Mouse (Mus musculus) layer of hippocampus, postnatal 25 days (tissue): ENCODE data around the gene Zfp217. TPM values are rescaled to one million over a fixed set of nuclear protein-coding genes. Genes with fewer than 3 reads are reported as not detected.

Source experiments
- DNase-seq, 2 experiments: peaks; one replicate each; pipeline ENCODE4 v3.0.0; 2022; ENCODE audit warnings: mixed read lengths in 2 of 2, low spot score in 1 of 2; ENCODE audit errors: extremely low spot score in 1 of 2
- total RNA-seq, 2 experiments: library from RNA; stranded (reverse); gene quantifications; 2 replicates each; pipeline ENCODE4 v1.2.3; 2021

Zfp217 gene
- total RNA-seq, 2 experiments from 2014 or later = 2.6 to 5.4 TPM

DNA sequence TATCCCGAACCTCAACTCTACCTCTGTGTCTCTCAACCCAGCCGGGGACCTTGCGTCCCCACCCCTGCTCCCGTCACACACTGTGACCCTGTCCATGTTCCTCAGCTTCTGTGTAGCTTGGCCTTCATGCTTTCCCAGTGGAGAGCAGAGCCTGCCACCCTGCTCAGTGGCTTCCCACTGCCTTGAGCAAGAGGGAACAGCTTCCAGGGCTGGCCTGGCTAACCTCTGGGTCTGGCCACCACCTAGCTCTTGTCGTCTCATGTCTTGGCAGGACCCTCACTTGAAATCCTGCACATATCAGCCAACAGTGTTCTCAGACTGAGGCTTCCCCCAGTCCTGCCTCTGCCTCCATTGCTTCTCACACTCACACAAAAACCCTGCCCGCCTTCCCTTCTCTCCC lies 12.1 kb downstream of the Zfp217 start:
- DNase-seq = no peak

- DNase-seq = no peak
These were observed 13.7 kb downstream of the Zfp217 start for GRCm38 (mm10) chr2:170134026-170134690.

DNA sequence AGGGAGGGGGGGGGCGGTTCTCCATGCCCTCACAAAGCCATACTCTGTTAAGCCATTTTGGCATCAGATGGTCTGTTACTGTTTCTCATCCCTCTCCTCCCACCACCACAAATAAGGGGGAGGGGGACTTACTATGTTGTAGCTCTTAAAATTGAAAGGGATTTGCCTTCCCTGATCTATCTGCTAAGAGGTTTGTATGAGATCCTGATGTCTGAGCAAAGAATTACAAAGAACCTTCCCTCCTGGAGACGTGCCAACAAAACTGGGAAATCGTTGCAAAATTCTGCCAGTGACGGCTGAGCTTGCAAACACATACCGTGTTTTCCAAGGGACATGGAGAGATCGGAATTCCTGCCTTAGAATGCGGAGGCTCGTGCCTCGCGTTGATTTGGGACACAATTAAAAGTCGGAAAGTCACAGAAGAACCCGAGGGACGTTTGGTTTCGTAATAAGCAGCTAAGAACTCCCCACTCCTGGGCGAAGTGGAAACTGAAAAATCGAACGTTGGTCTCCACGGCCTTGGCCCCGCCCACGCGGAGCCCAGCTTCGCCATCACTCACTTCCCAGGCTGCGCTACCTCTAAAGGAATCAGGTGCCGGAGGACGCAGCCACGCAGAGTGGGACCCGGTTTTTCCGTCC lies 14.7 kb downstream of the Zfp217 start:
- peak; percentile 24 to 47 for DNase-seq

DNA sequence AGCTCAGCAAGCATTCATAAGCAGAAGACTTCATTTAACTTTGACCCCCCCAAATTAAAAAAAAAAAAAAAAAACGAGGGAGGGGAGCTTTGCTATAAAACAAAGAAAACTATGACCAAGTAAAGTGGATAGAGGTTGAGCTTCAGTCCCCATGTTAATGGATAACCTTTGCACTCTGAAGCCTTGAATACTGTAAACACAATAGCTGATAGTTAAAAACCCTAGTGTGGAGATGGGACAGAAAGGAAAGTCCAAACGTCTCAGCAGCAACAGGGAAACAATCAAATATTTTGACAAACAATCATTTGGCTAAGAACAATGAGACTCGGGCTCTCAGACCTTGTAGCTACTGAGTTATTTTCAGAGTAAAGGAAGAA lies 15.2 kb downstream of the Zfp217 start:
- no peak for DNase-seq

DNA sequence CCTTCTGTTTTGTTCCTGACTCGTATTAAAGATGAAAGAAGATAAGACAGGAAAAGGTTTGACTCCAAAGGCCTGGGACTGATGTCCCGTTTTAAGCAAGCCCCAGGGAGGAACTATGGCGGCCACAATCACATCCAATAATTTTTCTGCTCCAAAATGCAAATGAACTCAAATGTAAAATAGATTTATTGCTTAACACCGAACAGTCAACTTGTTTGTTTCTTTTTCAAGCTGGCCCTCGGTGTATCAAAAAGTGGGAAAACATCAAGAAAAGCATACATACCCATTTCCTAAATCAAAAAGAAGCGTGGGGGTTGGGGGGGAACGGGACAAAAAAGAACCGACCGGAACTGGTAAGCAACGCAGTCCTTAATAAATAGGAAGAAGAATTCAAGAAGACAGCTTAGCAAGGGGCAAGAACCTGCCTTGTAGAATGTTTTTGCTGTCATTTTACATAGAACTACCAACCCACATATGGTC lies 15.9 kb downstream of the Zfp217 start:
- no peak for DNase-seq

DNA sequence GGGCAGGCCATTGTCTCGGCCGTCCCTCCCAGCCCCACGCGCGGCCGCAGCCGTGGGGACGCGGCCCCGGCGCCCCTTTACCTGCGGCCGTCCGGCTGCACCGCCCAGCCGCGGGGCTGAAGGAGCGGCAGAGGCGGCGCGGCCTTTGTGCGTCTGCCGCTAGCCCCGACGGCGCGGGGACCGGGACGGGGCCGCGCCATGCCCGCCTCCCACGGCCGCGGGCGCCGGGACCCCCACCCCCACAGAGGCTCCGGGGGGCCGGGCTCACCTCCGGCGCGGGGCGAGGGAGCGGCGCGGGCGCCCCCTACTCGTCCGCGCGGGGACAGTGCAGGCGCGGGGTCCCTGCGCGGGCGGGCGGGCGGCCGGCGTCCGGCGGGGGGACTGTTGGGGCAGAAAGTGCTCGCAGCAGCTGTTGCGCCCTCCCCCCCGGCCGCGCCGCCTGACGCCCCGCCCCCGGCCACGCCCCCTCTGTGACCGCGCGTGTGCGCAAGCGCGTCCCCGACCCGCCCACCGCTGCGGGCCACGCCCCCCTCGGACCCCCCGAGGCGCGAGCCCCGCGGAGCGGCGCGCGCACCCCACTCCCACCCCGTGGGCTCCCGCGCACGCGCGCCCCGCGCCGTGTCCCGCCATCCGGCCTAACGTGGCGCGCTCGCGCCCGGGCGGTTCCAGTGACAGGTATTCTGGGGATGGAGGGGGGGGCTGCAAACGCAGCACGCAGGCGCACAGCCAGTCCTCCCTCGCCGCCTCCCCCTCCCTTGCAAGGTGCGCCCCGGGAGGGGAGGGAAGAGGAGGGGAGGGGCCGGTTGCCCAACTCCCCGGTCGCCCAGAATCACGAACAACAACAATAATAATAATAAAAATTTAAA lies 16.9 kb downstream of the Zfp217 start:
- DNase-seq = peak; percentile 55 to 63

- DNase-seq = no peak
These were observed 17.8 kb downstream of the Zfp217 start for GRCm38 (mm10) chr2:170129923-170130779.

- no peak for DNase-seq
These were observed 18.5 kb downstream of the Zfp217 start for GRCm38 (mm10) chr2:170129248-170129922.

DNA sequence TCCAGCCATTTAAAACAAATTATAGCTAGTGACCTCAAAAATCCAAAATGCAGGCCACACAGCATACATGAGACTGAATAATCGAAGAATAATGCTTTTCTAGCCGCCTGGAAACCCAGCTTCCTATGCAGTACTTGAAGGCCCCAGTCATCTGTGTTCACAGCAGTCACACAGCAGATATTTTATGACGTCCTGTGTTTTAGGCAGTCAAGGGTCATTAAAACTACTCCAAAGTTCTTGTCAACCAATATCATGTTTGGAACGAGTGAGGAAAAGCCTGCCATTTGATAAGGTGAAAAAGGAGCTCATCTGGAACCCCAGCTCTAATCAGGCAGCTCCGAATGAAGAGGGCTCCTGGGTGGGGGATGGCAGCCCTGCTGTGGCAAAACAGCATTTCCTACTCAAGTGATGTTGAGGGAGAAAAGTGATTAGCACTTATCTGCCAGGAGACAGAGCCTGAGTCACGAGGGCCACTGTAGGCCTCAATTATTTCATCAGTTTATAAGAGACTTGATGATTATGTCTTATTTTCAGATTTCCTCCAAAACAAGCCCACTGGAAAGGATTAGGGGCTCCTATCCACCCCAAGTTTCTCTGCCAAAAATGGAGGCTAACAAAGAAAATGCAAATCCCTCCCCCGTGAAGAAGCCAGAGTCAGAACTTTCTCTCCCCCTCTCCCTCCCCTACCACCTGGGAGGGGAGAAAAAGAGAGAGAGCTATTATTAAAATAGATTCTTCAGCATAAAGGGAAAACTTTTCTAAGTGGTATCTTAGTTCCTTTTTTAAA lies 19.2 kb downstream of the Zfp217 start:
- DNase-seq = no peak

DNA sequence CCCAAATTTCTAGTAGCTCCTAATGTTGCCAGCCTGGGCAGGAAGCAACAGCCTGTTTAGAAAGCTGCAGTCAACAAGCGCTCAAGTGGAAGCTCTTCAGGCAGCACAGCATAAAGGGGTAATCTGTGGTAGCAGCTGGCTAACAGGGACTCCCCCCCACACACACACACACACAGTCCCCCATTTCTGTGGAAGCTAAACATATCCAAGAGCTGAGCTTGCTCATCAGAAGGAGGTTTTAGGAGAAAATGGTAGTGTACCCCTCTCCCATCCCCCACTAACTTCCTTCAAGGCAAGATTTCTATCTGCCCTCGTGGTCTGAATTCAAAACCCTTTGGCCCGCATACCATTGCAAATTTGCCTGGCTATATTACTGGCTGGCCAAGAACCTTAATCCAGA lies 20.4 kb downstream of the Zfp217 start:
- DNase-seq = no peak

DNA sequence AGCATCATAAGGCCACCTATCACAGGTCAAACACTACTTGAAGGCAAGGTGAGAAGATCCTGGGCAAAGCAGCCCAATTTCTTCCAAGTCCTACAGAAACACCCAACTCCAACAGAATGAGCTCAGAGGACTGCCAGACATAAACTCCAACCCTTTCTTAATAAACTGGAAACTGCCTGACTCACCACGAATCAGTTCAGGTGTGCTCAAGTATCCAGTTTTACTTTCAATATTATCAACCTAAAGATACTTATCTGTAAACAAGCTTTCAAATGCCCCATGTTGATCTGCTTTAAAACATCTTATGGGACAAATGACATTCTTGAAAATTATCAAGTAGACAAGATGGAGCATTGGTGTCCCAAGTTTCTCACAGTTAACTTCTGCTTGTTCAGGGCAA lies 21.6 kb downstream of the Zfp217 start:
- no peak for DNase-seq

- no peak for DNase-seq
These were observed 25.7 kb downstream of the Zfp217 start for GRCm38 (mm10) chr2:170122197-170122596.

- no peak for DNase-seq
These were observed 27.5 kb downstream of the Zfp217 start for GRCm38 (mm10) chr2:170120139-170121027.

DNA sequence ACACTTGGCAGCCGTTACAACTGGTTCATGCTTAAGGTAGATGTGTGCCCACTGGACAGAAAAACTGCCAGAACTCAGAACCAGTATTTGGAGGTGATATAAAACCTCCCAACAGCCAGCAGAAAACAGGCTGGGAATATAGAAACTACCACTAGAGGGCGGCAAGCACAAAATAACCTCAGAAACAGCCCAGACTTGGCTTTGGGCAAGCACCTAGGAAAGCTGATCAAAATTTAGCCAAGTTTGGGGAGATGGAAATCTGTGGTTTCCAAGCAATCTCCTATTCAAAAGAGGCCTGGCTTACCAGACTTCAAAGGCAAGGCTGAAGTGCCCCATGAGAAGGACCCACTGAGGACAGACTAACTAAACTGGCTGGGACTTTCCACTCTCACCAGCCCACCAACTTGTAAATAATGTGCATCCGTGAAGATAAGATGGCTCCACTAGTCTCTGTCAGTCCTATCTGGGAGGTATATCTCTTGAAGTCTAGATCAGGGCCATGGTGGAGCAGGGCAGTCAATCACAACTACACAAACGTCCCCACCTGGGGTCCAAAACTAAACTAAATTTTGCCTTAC lies 31.1 kb downstream of the Zfp217 start:
- DNase-seq = peak; percentile 64 to 75

- DNase-seq = no peak
These were observed 37.6 kb downstream of the Zfp217 start for GRCm38 (mm10) chr2:170110306-170110705.

GRCm38 (mm10) chr2:170109528-170109927 lies 38.4 kb downstream of the Zfp217 start:
- DNase-seq = no peak

GRCm38 (mm10) chr2:170107791-170108190 lies 40.1 kb downstream of the Zfp217 start:
- no peak for DNase-seq

DNA sequence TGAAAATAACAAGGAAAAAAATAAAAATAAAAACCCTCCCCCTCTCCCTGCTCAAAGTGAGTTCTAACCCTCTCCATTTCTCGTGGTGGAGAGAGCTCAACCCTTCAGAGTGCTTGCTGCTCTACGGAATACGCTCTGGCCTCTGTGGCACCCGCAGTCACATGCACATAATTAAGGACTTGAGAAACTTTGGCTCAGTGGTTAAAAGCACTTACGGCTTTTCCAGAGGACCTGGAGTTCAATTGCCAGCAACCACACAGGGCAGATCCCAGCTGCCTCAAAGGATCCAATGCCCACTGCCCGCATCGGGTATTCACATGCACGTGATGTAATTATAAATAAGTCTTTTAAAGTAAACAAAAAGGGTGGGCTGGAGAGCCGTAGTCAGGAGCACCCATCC lies 41.9 kb downstream of the Zfp217 start:
- no peak for DNase-seq
